Mouse (Mus musculus): ENCODE results near the gene Prr5.
A peak's percentile ranks its signal among the peaks of the same experiment; 100 is the strongest.
"Not testable (repeated sequence)": the region's sequence is repeated elsewhere in the genome, so short reads cannot be mapped to it uniquely, and the experiment has no call there.

Gene Prr5

DNA sequence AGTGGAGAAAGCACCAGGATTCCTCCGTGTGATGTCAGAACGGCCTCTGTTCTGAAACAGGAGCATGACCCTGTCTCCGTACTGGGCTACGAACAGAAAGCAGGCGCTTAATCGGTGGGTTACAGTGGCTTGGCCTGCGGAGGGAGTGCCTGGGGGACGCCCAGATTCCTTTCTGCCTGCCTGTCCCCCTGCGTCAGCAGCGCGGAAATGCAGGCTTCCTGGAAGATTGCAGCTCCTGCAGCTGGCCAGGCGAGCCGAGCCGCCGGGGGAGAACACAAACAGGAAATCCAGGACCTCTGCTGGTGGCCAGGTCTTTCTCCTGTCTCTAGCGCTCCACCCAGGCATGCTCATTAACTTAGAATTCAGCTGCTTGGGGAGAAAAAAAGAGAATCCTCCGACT is 45.3 kb downstream of the Prr5 start:
- peak; percentile 20 for DNase-seq (ENCODE audit: low spot score)

- no peak for DNase-seq (ENCODE audit: low spot score)
Measured at GRCm38 (mm10) chr15:84715132-84715531, 45.7 kb downstream of the Prr5 start.

GRCm38 (mm10) chr15:84717570-84718270 is 48.3 kb downstream of the Prr5 start:
- not testable (repeated sequence) for DNase-seq (ENCODE audit: low spot score)

DNA sequence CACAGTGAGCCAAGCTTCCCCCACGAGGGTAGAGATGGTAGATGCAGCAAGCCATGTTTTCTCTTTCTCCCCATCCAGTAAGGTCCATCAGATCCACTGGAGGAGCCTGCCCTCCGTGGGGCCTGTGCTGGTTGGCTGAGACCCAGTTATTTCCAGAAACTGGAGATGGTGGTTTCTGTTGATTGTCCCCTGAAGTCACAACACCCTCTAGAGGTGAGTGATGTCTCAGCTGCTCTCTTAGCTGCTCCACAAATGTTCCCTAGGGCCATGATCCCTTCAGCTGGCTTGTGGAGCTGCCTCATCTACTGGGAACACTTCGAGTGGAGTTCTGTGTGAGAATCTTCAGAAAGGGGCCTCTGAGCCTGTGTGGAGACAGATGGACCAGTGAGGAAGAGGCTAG is 49.4 kb downstream of the Prr5 start:
- no peak for DNase-seq (ENCODE audit: low spot score)

GRCm38 (mm10) chr15:84719791-84720190 is 50.4 kb downstream of the Prr5 start, which contains the start of gene Arhgap8:
Gene Arhgap8 (plus strand): TSS chr15:84720052.
- DNase-seq (ENCODE audit: low spot score): no peak

- DNase-seq (ENCODE audit: low spot score): no peak
Measured at GRCm38 (mm10) chr15:84720291-84721204, 51.1 kb downstream of the Prr5 start.

GRCm38 (mm10) chr15:84723656-84724055 is 54.2 kb downstream of the Prr5 start:
- DNase-seq (ENCODE audit: low spot score): not testable (repeated sequence)

- DNase-seq (ENCODE audit: low spot score): no peak
Measured at GRCm38 (mm10) chr15:84724199-84724598, 54.8 kb downstream of the Prr5 start.

GRCm38 (mm10) chr15:84729685-84730084 is 60.3 kb downstream of the Prr5 start:
- peak; percentile 20 for DNase-seq (ENCODE audit: low spot score)

DNA sequence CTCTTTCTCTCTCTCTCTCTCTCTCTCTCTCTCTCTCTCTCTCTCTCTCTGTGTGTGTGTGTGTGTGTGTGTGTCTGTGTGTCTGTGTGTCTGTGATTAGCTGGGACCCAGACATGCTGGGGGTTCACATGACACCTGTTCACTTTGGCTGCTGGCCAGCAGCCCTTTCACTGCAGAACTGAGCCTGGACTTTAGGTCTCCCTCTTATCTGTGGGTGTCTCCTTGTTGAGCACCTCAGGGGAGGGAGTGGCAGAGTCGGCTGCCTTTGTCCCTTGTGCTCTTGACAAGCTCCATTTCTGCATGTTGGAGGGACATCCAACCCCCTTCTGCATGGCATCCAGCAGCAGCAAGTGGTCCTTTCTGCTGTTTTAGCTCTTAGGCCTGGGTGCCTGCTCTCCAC is 61.5 kb downstream of the Prr5 start:
- no peak for DNase-seq (ENCODE audit: low spot score)

DNA sequence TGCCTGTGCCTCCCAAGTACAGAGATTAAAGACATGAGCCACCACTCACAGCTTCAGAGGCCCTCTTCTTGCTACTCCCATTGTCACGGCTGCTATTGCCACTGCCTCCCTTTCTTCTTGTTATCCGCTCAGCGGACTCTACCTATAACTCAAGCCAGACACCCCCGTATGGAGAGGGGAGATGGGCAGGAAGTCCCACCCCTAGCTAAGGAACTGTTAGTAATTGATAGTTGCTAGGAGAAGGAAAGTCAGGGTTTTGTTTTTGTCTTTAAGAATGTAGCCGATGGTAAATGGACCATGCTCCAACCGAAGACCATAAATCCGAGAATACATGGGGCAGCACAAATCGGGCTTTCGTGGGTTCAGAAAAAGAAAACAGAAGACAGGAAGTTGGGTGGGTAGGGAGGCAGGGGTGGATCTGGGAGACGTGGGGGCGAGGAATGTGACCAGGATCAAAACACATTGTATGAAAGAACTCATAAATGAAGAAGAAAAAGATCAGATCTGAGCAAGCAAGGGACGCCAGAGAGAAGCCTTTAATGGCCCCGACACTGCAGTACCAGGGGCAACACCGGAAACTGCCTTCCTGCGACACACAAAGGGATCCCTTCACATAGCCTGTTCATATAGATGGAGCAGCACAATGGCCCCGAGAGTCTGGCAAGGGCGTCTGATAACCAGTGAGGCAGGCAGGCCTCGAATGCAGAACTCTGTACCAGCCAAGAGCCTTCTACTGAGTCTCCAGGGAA is 62.4 kb downstream of the Prr5 start:
- no peak for DNase-seq (ENCODE audit: low spot score)

- no peak for DNase-seq (ENCODE audit: low spot score)
Measured at GRCm38 (mm10) chr15:84732425-84732749, 63.0 kb downstream of the Prr5 start.

- DNase-seq (ENCODE audit: low spot score): no peak
Measured at GRCm38 (mm10) chr15:84736346-84736993, 67.0 kb downstream of the Prr5 start.

- DNase-seq (ENCODE audit: low spot score): no peak
Measured at GRCm38 (mm10) chr15:84736994-84737346, 67.5 kb downstream of the Prr5 start.

DNA sequence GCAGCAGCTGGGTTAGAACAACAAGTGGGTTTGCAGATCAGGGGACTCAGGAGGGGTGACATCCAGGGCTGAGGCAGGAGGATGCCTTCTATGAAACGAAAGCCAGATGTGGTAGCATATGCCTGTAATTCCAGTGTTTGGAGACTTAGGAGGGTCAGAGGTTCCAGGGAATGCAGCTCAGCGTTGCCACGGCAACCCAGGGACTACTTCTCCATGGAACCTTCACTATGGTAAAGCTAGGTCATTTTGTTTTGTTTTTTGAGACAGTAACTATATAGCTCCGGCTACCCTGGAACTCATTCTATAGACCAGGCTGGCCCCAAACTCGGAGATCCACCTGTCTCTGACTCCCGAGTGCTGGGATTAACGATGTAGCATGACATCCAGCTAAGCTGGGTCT is 68.8 kb downstream of the Prr5 start:
- DNase-seq (ENCODE audit: low spot score): no peak

GRCm38 (mm10) chr15:84741573-84741972 is 72.2 kb downstream of the Prr5 start:
- no peak for DNase-seq (ENCODE audit: low spot score)

- no peak for DNase-seq (ENCODE audit: low spot score)
Measured at GRCm38 (mm10) chr15:84743347-84743746, 73.9 kb downstream of the Prr5 start.

DNA sequence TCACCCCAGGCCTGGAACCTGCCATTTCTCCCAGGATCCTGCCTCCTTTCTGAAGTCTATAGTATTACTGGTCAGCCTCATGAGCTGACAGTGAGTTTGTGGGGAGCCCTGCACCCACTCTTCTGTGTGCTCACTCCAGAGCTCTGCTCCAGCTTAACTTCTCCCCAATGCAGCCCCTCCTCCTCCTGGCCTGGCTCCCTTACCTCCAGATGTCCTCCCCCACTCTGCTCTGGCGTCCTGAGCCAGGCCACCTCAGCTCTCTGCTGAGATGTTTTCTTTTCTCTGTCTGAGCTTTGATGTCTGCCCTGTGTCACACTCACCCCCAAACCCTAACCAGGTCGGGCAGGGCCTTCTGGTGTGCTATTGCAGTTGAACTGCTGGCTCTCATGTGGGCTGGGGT is 74.9 kb downstream of the Prr5 start:
- DNase-seq (ENCODE audit: low spot score): no peak

DNA sequence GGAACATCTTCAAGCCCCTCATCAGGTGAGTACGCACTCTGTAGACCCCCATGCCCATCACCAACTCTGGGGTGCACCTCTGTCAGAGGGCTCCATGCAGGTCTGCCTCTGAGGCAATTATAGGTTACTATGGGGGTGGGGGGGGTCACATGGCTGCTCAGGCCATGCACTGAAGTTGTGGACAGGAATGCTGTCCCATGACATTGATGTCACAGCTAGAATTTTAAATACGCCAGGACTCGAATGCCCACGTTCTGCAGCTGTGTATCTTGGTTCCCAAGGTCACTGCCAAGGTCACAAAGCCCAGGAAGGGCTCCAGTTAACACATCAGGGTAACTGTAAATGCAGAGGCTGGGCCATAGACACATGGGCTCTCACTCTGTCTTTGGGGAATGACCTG is 76.4 kb downstream of the Prr5 start:
- DNase-seq (ENCODE audit: low spot score): no peak
